ENCODE assay signal across 8 mouse cellular contexts in the genomic region with DNA sequence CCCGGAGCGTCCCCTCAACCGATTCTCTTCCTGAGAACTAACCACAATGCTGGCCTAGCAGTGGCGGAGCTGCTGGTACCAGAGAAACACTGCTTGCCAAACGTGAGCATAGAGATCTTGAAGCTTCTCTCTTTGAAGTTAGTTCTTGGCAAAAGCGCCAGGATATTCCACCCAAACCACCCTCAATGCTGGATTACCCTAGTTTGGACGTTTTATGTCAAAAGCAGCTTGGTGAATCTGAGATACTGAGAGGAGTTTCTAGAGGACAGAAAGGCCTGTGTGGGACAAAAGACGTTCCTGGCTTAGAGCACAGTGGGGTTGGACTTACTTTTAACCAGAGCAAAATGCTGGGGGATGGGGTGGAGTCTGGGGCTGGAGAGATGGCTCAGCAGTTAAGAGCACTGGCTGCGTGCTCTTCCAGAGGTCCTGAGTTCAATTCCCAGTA. TPM values are rescaled to one million over a fixed set of nuclear protein-coding genes. Genes with fewer than 3 reads are reported as not detected.
DNase-seq lines count a peak whose midpoint lies in the region; ATAC-seq lines count a peak whose summit lies in the region.

No protein-coding gene starts in this region.

- DNase-seq in embryo, embryonic 11 days, result peak; percentile 54
- no peak for DNase-seq in embryo, embryonic 9.5 days (ENCODE audit: extremely low spot score)
- peak; percentile 33 for DNase-seq in thymus, postnatal 14 days
- DNase-seq in thymus, postnatal 4 days, result no peak
- peak; percentile 14 for DNase-seq in hindlimb bud, embryonic 11.5 days (ENCODE audit: extremely low spot score, low read depth, low spot score)
- no peak for DNase-seq in gastrocnemius, adult 8-10 months (ENCODE audit: low spot score in 2 of 2)
- DNase-seq in retina, postnatal 1 day, result no peak

- peak; percentile 31 for ATAC-seq in megakaryocyte-erythroid progenitor cell, adult 5-6 weeks (replicated peaks; ENCODE audit: low FRiP score, low TSS enrichment, poor library complexity, severe bottlenecking)

RNA-seq across cellular contexts. Expression of a gene that starts 0.6 kb away (rescaled TPM):
- total RNA-seq in megakaryocyte-erythroid progenitor cell, adult 5-6 weeks (2014; fragmentation: Nextera tagmentation), result 4.5 and 5.4 TPM in 2 replicates
- 6.1 and 7.2 TPM in 2 replicates for total RNA-seq in megakaryocyte-erythroid progenitor cell, adult 5-6 weeks (2017)
- total RNA-seq in gastrocnemius, adult 8-10 months (2022), result under 1 TPM; 0.27 to 0.70 (median 0.38) TPM

RNA-seq across cellular contexts. Expression of a gene that starts 39.0 kb away (rescaled TPM):
- total RNA-seq in megakaryocyte-erythroid progenitor cell, adult 5-6 weeks (2014; fragmentation: Nextera tagmentation), result 19.2 and 21.7 TPM in 2 replicates
- total RNA-seq in megakaryocyte-erythroid progenitor cell, adult 5-6 weeks (2017), result 15.8 and 32.9 TPM in 2 replicates
- 1 to 10 TPM; 4.3 to 7.2 (median 5.5) TPM for total RNA-seq in gastrocnemius, adult 8-10 months (2022)

RNA-seq across cellular contexts. Expression of a gene that starts 57.0 kb away (rescaled TPM):
- 3.5 and 4.9 TPM in 2 replicates for total RNA-seq in megakaryocyte-erythroid progenitor cell, adult 5-6 weeks (2014; fragmentation: Nextera tagmentation)
- total RNA-seq in megakaryocyte-erythroid progenitor cell, adult 5-6 weeks (2017), result 6.1 and 9.4 TPM in 2 replicates
- 1 to 10 TPM in 2 of 4 experiments, under 1 TPM in 2; 0.61 to 1.1 (median 0.93) TPM for total RNA-seq in gastrocnemius, adult 8-10 months (2022)

Comparison
In these comparisons a context has a peak if more than half of its experiments do, and no peak if none do; other contexts are left out.
1. DNase-seq: peak in embryo, embryonic 11 days (single experiment), thymus, postnatal 14 days (single experiment) and hindlimb bud, embryonic 11.5 days (single experiment); none in embryo, embryonic 9.5 days (single experiment), thymus, postnatal 4 days (single experiment), gastrocnemius, adult 8-10 months (0 of 2) and retina, postnatal 1 day (single experiment).